Mouse (Mus musculus) heart, adult 11 months (tissue): Measurements from ENCODE around the gene Fancl.

ENCODE experiments used
- DNase-seq: peaks from one replicate; pipeline ENCODE4 v3.0.0; 2022

Fancl gene

GRCm38 (mm10) chr11:26495951-26496350 lies 110.0 kb downstream of the Fancl start:
- no peak for DNase-seq

GRCm38 (mm10) chr11:26513683-26514082 lies 127.7 kb downstream of the Fancl start:
- DNase-seq, result no peak

GRCm38 (mm10) chr11:26516086-26516485 lies 130.2 kb downstream of the Fancl start:
- DNase-seq, result no peak

DNA sequence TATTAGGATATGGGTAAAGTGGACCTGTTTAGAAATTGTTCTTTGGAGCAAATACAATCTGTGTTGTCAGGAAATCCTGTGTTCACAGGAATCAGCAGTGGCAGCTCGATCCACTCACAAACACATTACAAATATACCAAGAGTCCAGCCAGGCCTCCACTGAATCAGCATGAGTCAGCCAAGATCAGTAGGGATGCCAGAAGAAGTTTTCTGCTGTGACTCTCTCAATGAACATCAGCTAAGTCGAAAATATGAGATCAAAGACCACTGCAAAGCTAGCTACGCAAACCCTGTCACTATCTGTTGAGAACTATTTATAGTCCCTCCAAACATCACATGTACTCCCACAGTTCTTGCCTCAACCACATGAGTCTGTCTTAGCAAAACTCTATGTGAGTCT lies 133.1 kb downstream of the Fancl start:
- no peak for DNase-seq
